Mouse (Mus musculus) cerebellum, postnatal 25 days (tissue): Measurements from ENCODE around the gene Ptpre.

Experiments used
- DNase-seq, 2 experiments: peaks; one replicate each; pipeline ENCODE4 v3.0.0; 2021; ENCODE audit warnings: mixed read lengths in 2 of 2

Ptpre gene

GRCm38 (mm10) chr7:135580306-135581091 lies 43.2 kb downstream of the Ptpre start:
- DNase-seq = no peak

- DNase-seq = no peak
Observed at GRCm38 (mm10) chr7:135581128-135581527, 43.8 kb downstream of the Ptpre start.

DNA sequence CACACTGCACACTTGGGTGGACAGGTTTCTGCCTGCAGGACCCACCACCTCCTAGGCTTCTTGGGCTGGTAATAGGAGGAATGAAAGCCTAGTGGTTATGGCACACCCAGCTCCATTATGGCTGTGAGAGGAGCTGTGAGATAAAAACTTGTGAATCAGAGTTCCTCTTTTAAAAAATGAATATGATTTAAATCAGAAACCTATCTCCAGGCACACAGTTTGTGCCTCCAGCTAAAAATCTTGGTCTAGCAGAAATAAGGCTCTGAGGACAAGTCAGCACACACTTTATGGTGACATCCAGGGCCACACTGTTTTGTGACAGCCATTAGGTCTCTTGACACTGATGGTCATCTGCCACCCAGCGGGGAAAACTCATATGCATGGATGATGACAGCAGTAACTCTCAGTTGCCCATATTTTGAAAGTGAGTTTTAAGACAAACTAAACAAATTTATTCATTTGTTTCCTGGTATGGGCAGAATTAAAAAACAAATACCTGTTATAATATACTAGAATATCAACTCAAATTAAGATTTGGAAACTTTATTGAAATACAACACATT lies 47.9 kb downstream of the Ptpre start:
- DNase-seq = no peak

GRCm38 (mm10) chr7:135586402-135586801 lies 49.1 kb downstream of the Ptpre start:
- DNase-seq = no peak

- peak; percentile 81 to 87 for DNase-seq
Observed at GRCm38 (mm10) chr7:135587821-135588575, 50.7 kb downstream of the Ptpre start.

GRCm38 (mm10) chr7:135588620-135589309 lies 51.5 kb downstream of the Ptpre start:
- no peak for DNase-seq

- no peak for DNase-seq
Observed at GRCm38 (mm10) chr7:135591461-135591860, 54.2 kb downstream of the Ptpre start.

DNA sequence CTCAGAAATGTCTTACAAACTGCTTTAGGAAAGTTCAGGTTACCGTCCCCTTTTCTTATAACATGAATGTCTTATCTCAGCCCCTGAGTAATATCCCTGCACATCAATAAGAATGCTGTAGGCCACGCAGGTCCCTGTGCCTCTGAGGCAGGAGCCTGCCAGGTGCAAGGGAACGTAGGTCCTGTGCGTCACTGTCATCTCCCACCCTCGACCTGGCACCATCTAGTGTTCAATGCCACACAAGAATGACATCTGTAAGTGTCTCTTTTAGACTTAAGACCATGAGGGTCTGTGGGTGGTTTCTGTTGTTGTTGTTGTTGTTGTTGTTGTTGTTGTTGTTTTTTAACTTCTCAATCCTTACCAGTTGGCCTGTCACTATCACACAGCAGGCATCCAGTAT lies 56.0 kb downstream of the Ptpre start:
- DNase-seq = no peak

DNA sequence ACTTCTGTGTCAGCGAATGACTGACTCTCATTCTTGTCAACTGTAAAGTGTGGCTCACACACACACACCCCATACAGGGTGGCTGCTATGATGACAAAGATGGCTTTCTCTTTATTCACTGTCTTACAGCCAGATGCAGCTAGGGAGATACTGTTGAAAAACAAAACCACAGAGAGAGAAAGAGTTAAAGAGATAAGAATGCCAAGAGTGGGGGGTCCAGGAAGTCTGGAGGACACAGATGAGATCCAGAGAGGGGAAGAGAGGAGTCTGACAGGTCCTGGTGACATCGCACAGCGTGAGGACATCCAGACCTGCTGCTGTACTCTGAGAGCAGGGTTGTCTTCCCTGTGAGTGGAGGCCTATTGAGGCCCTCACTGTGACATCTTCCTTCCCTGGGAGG lies 56.5 kb downstream of the Ptpre start:
- no peak for DNase-seq

DNA sequence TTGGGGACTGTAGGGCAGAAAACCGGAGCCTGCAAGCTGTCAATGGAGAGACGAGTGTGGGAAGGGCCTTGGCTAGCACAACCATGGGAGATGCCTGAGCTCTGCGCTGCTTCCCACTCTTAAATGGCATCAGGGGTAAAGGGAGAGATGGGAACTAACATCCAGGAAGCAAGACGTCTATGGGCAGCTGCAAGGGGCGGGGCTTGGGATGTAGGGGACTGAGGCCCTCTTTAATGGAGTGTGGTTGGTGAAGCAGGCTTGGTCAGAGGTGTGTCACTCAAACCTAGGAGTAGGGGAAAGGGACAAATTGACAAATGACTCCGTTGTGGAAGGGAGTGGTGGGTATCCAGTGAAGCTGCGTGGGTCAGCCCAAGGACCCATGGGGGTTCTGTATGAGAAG lies 57.4 kb downstream of the Ptpre start:
- DNase-seq = no peak

- DNase-seq = no peak
Observed at GRCm38 (mm10) chr7:135595640-135596174, 58.4 kb downstream of the Ptpre start.

- DNase-seq = peak; percentile 44 to 51
Observed at GRCm38 (mm10) chr7:135597006-135597405, 59.7 kb downstream of the Ptpre start.

DNA sequence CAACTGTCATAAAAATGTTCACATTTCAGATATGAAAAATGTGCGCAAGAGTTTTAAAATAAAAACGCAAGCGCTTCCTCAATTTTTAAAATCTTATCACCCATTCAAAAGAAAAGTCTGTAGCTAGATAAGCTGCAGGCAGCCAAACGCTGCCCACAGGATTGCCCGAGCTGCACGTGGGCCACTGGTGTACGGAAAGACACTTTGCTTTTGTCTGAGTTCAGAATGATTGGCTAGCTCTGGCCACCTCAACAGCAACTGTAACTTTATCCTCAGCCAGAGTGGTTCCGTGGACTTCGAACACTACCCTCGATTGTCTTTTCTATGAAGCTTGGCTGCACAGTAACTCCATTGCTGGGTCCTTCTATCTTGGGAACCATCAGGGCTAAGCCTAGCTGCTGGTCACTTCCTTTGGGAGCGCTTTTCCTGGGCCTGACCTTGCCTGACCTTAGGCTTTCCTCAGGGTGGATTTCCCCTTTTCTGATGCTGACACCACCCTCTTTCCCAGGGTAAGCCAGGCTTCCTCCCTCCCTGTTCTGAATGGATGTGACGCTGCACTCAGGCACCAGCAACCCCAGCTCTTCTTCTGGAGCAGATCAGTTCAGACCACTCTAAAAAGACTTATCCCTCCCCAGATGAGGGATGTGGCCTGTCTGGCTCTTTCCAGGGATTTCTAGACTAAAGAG lies 60.5 kb downstream of the Ptpre start:
- DNase-seq = no peak

DNA sequence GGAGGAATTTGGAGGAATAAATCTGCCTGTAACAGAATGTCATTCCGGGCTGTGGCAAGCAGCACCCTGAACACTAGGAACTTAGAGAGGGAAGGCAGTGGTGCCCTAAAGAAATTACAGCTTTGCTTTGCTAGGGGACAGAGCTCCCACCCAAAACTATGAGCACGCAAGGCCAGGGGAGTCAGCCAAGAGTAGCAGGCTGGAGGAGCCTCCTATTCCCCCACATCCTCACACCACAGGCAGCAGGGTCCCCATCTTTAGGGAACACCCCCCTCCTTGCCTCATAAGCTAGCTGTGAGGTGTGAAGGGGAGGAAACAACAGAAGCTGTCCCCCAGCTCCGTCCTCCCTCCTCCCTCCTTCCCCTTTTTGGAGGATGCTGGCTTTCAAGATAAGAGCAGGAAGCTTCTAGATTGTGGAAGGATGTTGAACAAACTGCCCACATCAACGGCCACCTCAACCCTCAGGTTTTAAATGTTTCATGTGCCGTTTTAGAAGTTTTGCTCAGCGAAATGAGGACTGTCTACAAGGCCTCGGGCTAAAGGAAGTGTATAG lies 61.1 kb downstream of the Ptpre start:
- DNase-seq = no peak

DNA sequence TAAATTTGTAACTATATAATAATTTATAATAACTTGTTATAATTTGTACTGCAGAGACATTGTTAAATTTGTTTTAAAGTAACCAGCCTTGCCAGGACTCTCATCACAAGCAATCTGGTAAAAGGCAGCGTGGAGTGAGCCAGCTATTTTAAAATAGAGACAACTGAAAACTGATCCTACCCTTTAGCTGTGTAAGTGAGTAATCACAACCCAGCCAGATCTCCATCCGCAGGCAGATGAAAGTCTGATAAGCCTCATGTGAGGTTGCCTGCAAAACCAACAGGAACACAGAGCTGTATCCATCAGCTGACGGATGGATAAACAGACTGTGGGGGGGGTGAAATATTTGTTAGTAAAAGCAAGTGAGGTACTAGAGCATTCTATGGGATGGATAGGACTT lies 62.8 kb downstream of the Ptpre start:
- no peak for DNase-seq

DNA sequence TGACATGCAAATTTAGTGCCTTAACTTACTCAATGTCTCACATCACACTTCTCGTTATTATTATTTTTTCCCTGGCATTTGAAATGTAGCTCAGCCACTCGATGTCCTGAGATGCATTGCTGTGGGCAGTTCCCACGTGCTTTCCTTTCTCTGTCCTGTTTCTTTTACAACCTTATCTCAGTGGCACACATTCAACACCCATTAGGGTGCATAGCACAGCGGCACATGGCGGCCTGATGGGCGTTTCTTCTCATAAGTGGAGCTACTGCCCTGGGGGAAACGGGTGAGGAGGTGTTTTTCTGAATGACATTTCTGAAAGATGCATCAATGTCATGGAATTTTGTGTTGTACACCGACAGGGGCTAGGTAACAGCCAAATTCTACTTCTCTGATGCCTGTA lies 64.3 kb downstream of the Ptpre start:
- no peak for DNase-seq

DNA sequence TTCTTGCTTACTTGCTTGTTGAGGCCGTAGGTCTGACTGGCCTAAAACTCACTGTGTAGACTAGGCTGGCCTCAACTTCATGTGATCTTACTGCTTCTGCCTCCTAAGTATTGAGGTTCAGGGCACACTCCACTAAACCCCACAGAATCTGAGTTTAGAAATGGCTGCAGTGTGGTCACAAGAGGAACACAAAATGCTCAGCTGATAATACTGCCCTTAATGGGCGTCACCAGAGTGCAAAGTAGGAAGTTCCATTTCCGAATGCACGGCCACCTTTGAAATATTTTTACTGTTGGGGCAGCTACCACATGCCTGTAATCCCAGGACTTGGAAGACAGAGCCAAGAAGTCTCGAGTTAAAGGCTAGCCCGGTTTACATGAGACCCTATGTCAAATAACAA lies 65.0 kb downstream of the Ptpre start:
- no peak for DNase-seq

- no peak for DNase-seq
Observed at GRCm38 (mm10) chr7:135602881-135603523, 65.7 kb downstream of the Ptpre start.

- no peak for DNase-seq
Observed at GRCm38 (mm10) chr7:135605002-135605803, 67.9 kb downstream of the Ptpre start.

DNA sequence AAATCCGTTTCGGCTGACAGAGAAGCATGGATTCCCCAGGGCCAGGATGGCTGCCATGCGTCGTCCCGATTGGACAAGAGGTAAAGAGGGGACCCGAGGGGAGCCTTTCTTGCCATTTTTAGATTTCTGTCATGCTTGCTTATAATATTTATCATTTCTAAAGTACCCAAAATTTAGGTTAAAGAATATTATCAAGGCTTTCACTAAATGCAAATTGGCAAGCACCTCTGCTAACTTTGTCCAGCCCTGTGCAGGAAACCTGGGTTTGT lies 68.5 kb downstream of the Ptpre start:
- DNase-seq = no peak

DNA sequence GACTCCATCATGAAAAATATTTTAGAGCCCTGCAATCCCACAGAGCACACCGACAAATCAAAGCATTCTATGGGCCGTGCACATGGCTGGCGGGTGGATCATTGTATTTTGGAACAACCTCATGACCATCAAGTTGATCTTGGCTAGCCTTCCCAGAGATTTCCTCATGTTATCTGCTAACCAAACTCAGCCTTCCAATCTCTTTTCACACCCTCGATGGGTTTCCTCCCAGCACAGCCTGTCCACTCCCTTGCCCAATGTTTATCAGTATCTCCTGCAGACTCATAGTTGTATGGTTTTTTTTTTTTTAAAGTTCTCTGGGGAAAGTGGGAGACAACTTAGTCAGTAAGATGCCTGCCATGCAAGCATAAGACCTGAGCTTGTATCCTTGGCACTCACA lies 70.9 kb downstream of the Ptpre start:
- no peak for DNase-seq
